Mouse (Mus musculus) myocyte (in vitro differentiated cells): ENCODE results near the gene Rela. TPM values are rescaled to one million over a fixed set of nuclear protein-coding genes. Genes with fewer than 3 reads are reported as not detected.

Source experiments
- H3K27me3 ChIP-seq: one replicate; pipeline ENCODE4 v1.6.1; 2011; ENCODE audit not compliant: control insufficient read depth, insufficient read depth, insufficient read length
- H3K36me3 ChIP-seq: one replicate; pipeline ENCODE4 v1.6.1; 2011; ENCODE audit not compliant: control insufficient read depth, insufficient read depth
- H3K4me2 ChIP-seq: one replicate; pipeline ENCODE4 v1.6.1; 2011; ENCODE audit warnings: low read depth, control low read depth
- H3K4me3 ChIP-seq: one replicate; pipeline ENCODE4 v1.5.1; 2011; ENCODE audit warnings: mild to moderate bottlenecking, control low read depth, moderate library complexity
- H3K79me2 ChIP-seq: one replicate; pipeline ENCODE4 v1.6.1; 2011; ENCODE audit not compliant: control insufficient read depth, insufficient read depth
- H3ac ChIP-seq: one replicate; pipeline ENCODE4 v1.6.1; 2011; ENCODE audit not compliant: control insufficient read depth, insufficient read length
- CEBPB ChIP-seq: IDR thresholded peaks from 2 replicates; pipeline ENCODE4 v1.6.1; 2011; ENCODE audit warnings: mild to moderate bottlenecking, moderate library complexity; ENCODE audit not compliant: poor library complexity, insufficient read depth, severe bottlenecking
- E2F4 ChIP-seq: IDR thresholded peaks from one replicate; pipeline ENCODE4 v1.6.1; 2011; ENCODE audit warnings: mild to moderate bottlenecking, control low read depth, moderate library complexity; ENCODE audit not compliant: insufficient read depth
- MAX ChIP-seq: IDR thresholded peaks from one replicate; pipeline ENCODE4 v1.6.1; 2011; ENCODE audit warnings: low read depth, mild to moderate bottlenecking, control low read depth
- MYOD1 ChIP-seq, 3 experiments: IDR thresholded peaks; one replicate each; pipeline ENCODE4 v1.6.1; 2011; ENCODE audit warnings: control low read depth in 2 of 3, low read depth in 2 of 3, mild to moderate bottlenecking in 2 of 3, moderate library complexity in 1 of 3; ENCODE audit not compliant: insufficient read length in 2 of 3, control insufficient read depth in 1 of 3
- MYOG ChIP-seq, 3 experiments: IDR thresholded peaks; one replicate each; pipeline ENCODE4 v1.6.1; 2011; ENCODE audit warnings: control low read depth in 2 of 3, low read depth in 2 of 3, mild to moderate bottlenecking in 2 of 3; ENCODE audit not compliant: insufficient read length in 2 of 3, control insufficient read depth in 1 of 3, insufficient read depth in 1 of 3
- POLR2A ChIP-seq: IDR thresholded peaks from one replicate; pipeline ENCODE4 v1.6.1; 2011; ENCODE audit warnings: low read depth, mild to moderate bottlenecking, control low read depth, moderate library complexity; ENCODE audit not compliant: insufficient read length
- POLR2AphosphoS2 ChIP-seq: IDR thresholded peaks from one replicate; pipeline ENCODE4 v1.6.1; 2011; ENCODE audit warnings: low read depth, control low read depth; ENCODE audit not compliant: insufficient read length
- REST ChIP-seq: IDR thresholded peaks from one replicate; pipeline ENCODE4 v1.6.1; 2011; ENCODE audit warnings: mild to moderate bottlenecking, control low read depth, moderate library complexity; ENCODE audit not compliant: insufficient read depth, insufficient read length
- SRF ChIP-seq: IDR thresholded peaks from one replicate; pipeline ENCODE4 v1.6.1; 2011; ENCODE audit warnings: low read depth; ENCODE audit not compliant: control insufficient read depth, insufficient read length
- TCF12 ChIP-seq: IDR thresholded peaks from one replicate; pipeline ENCODE4 v1.6.1; 2011; ENCODE audit warnings: mild to moderate bottlenecking, control low read depth; ENCODE audit not compliant: poor library complexity, insufficient read depth, severe bottlenecking
- TCF3 ChIP-seq: IDR thresholded peaks from one replicate; pipeline ENCODE4 v1.6.1; 2011; ENCODE audit warnings: low read depth, control low read depth; ENCODE audit not compliant: insufficient read length
- USF1 ChIP-seq: IDR thresholded peaks from one replicate; pipeline ENCODE4 v1.6.1; 2011; ENCODE audit warnings: low read depth, mild to moderate bottlenecking, control low read depth, moderate library complexity
- polyA plus RNA-seq: library from polyadenylated mRNA; unstranded; fragments of >200 nt; fragmentation: generic; extraction: Trizol; gene quantifications from one replicate; pipeline ENCODE4 v1.2.1, GENCODE M21; 2012; ENCODE audit warnings: missing spikeins

The Rela gene
- polyA plus RNA-seq, 1 experiment = 58.0 TPM

GRCm38 (mm10) chr19:5601752-5602541 lies 35.3 kb upstream of the Rela start, which contains the start of gene Rnaseh2c:
Rnaseh2c (plus strand) TSS chr19:5601873.
- Histone ChIP-seq H3K4me3 (peak within 1 kb of the TSS; percentile 60), H3ac (peak within 1 kb of the TSS; percentile 28), H3K36me3 (peaks cover 21% of the 10 kb centered on the region), H3K4me2 (peak within 1 kb of the TSS; percentile 89), H3K79me2 (no peaks in the 10 kb centered on the region), H3K27me3 (no peaks in the 10 kb centered on the region)
- no peak for TF ChIP-seq MYOG (IDR thresholded peaks at IDR 0.05; ENCODE audit: control insufficient read depth in 1 of 3, insufficient read depth in 1 of 3, insufficient read length in 2 of 3, low read depth in 2 of 3)
- no peak for TF ChIP-seq TCF3
- peak; percentile 87 for TF ChIP-seq POLR2AphosphoS2
- no peak for TF ChIP-seq TCF12
- no peak for TF ChIP-seq CEBPB
- peak; percentile 75 for TF ChIP-seq POLR2A
- TF ChIP-seq E2F4 = peak; percentile 89
- no peak for TF ChIP-seq MAX
- no peak for TF ChIP-seq USF1
- no peak for TF ChIP-seq REST
- TF ChIP-seq MYOD1 (IDR thresholded peaks at IDR 0.05; ENCODE audit: control insufficient read depth in 1 of 3, insufficient read length in 2 of 3, low read depth in 2 of 3) = peak in 1 of 3 experiments; percentile 5

- H3K4me3 ChIP-seq = peak overlapping the region; percentile 60
- TF ChIP-seq POLR2A (no peak), E2F4 (no peak), SRF (no peak), TCF3 (no peak)
Measured at GRCm38 (mm10) chr19:5603664-5604063, 33.6 kb upstream of the Rela start.

GRCm38 (mm10) chr19:5605126-5605525 lies 32.2 kb upstream of the Rela start:
- peaks cover 7% of the 10 kb centered on the region for H3K79me2 ChIP-seq
- H3K4me2 ChIP-seq = no peak overlapping the region
- no peaks in the 10 kb centered on the region for H3K27me3 ChIP-seq
- H3ac ChIP-seq = no peak overlapping the region
- peaks cover 31% of the 10 kb centered on the region for H3K36me3 ChIP-seq
- no peak overlapping the region for H3K4me3 ChIP-seq
- no peak for TF ChIP-seq POLR2A
- TF ChIP-seq POLR2AphosphoS2 = no peak
- no peak for TF ChIP-seq CEBPB
- no peak for TF ChIP-seq TCF3
- no peak for TF ChIP-seq MYOG (IDR thresholded peaks at IDR 0.05; ENCODE audit: control insufficient read depth in 1 of 3, insufficient read depth in 1 of 3, insufficient read length in 2 of 3, low read depth in 2 of 3)
- no peak for TF ChIP-seq REST
- no peak for TF ChIP-seq MYOD1 (IDR thresholded peaks at IDR 0.05; ENCODE audit: control insufficient read depth in 1 of 3, insufficient read length in 2 of 3, low read depth in 2 of 3)
- no peak for TF ChIP-seq MAX
- TF ChIP-seq USF1 = no peak
- no peak for TF ChIP-seq TCF12
- no peak for TF ChIP-seq SRF
- no peak for TF ChIP-seq E2F4

More at GRCm38 (mm10) chr19:5603664-5604063, 33.6 kb upstream of the Rela start:
- no peaks in the 10 kb centered on the region for H3K79me2 ChIP-seq
- peaks cover 31% of the 10 kb centered on the region for H3K36me3 ChIP-seq
- H3K4me2 ChIP-seq = no peak overlapping the region
- no peak overlapping the region for H3ac ChIP-seq
- no peaks in the 10 kb centered on the region for H3K27me3 ChIP-seq

GRCm38 (mm10) chr19:5606196-5606595 lies 31.1 kb upstream of the Rela start:
- Histone ChIP-seq H3K27me3 (no peaks in the 10 kb centered on the region), H3K4me2 (no peak overlapping the region), H3K4me3 (no peak overlapping the region), H3K79me2 (peaks cover 7% of the 10 kb centered on the region), H3ac (no peak overlapping the region), H3K36me3 (peaks cover 31% of the 10 kb centered on the region)
- TF ChIP-seq TCF3 = no peak
- TF ChIP-seq MYOD1 (IDR thresholded peaks at IDR 0.05; ENCODE audit: control insufficient read depth in 1 of 3, insufficient read length in 2 of 3, low read depth in 2 of 3) = no peak
- TF ChIP-seq SRF = no peak

- H3K4me2 ChIP-seq = no peak overlapping the region
- H3K79me2 ChIP-seq = peaks cover 7% of the 10 kb centered on the region
- peaks cover 31% of the 10 kb centered on the region for H3K36me3 ChIP-seq
- H3K4me3 ChIP-seq = no peak overlapping the region
- TF ChIP-seq MAX = no peak
- peak; percentile 24 for TF ChIP-seq POLR2AphosphoS2
- H3ac ChIP-seq = no peak overlapping the region
- no peaks in the 10 kb centered on the region for H3K27me3 ChIP-seq
Measured at GRCm38 (mm10) chr19:5607705-5608410, 29.4 kb upstream of the Rela start.
